Mouse (Mus musculus) megakaryocyte, embryonic 14.5 days (primary cell): Measurements from ENCODE around the gene Tshz3. TPM values are rescaled to one million over a fixed set of nuclear protein-coding genes. Genes with fewer than 3 reads are reported as not detected.
A peak's percentile ranks its signal among the peaks of the same experiment; 100 is the strongest.

Experiments used
- H3K27me3 ChIP-seq: replicated peaks from 2 replicates; pipeline ENCODE3; 2012; ENCODE audit warnings: inconsistent platforms
- H3K36me3 ChIP-seq: replicated peaks from 2 replicates; pipeline ENCODE3; 2012; ENCODE audit warnings: low read length, inconsistent platforms, mixed read lengths
- H3K4me1 ChIP-seq: 2 replicates; pipeline ENCODE4 v1.6.1; 2012; ENCODE audit warnings: inconsistent platforms
- H3K4me3 ChIP-seq: replicated peaks from 2 replicates; pipeline ENCODE3; 2012; ENCODE audit warnings: moderate library complexity, mild to moderate bottlenecking, inconsistent platforms
- H3K9me3 ChIP-seq: 2 replicates; pipeline ENCODE4 v1.6.1; 2012; ENCODE audit warnings: inconsistent platforms
- FLI1 ChIP-seq: IDR thresholded peaks from 2 replicates; pipeline ENCODE4 v1.6.1; 2012; ENCODE audit warnings: low read length, inconsistent platforms, mixed read lengths
- GATA1 ChIP-seq: IDR thresholded peaks from 3 replicates; pipeline ENCODE4 v1.6.1; 2012; ENCODE audit warnings: mixed read lengths, low read length, inconsistent platforms, borderline replicate concordance
- polyA plus RNA-seq: library from polyadenylated mRNA; stranded (reverse); fragments of >175 nt; gene quantifications from 2 replicates; pipeline ENCODE4 v1.2.3, GENCODE M21; 2012; ENCODE audit warnings: low replicate concordance; ENCODE audit not compliant: insufficient read depth

The Tshz3 gene
- polyA plus RNA-seq: not detected in 2 replicates

DNA sequence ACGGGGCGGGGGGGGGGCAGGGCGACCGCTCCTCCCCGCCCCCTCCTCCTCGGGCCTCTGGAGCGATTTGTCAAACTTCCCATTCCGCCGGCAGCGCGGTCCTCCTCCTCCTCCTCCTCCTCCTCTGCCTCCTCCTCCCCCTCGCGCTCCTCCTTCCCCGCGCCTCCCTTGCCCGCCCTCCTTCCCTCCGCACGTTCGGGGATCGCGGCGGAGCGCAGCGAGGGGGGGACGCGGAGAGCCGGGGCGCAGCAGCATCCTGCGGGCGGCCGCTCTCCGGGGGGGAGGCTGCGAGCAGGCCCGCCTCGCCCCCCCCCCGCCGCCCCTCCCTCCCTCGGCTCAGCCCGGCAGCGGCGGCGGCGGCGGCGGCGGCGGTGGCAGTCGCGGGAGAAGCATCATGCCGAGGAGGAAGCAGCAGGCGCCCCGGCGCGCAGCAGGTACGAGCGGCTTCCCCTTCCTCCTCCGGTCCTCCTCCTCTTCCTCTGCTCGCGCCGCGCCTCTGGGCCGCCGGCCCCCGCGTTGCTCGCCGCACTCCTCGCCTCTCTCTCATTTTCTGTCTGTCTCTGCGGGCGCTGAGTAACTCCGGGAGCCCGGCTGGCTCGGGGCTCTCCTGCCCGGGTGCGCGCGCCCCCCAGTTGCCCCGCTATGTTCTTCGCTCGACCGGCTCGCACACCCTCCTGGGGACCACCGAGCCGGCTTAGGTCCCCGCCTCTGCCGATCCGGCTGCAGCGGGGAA, at the start of gene Tshz3:
Gene Tshz3, plus strand, starts transcription at position 263 of the 733 bp plus-strand sequence.
- H3K4me3 ChIP-seq: peak within 1 kb of the TSS; percentile 91
- no peaks in the 10 kb centered on the region for H3K36me3 ChIP-seq
- H3K27me3 ChIP-seq: peaks cover 75% of the 10 kb centered on the region
- H3K4me1 ChIP-seq: peaks cover 35% of the 10 kb centered on the region
- no peak for TF ChIP-seq GATA1
- no peak for TF ChIP-seq FLI1
- peaks cover 5% of the 10 kb centered on the region; the same call in 1 of the 2 replicates for H3K9me3 ChIP-seq

DNA sequence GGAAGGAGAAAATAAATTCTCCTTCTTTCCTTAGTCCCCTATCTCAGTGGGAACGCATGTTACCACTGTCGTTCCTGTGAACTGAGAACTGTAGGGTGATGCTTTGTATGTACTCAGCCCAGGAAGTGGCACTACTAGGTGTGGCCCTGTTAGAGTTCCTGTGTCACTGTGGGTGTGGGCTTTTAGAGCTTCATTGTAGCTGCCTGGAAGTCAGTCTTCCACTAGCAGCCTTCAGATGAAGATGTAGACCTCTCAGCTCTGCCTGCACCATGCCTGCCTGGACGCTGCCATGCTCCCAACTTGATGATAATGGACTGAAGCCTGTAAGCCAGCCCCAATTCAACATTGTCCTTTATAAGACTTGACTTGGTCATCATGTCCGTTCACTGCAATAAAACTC, 42.0 kb upstream of the Tshz3 start:
- TF ChIP-seq FLI1 (no peak), GATA1 (no peak)
- peaks cover 32% of the 10 kb centered on the region for H3K9me3 ChIP-seq
- no peak overlapping the region for H3K4me3 ChIP-seq

DNA sequence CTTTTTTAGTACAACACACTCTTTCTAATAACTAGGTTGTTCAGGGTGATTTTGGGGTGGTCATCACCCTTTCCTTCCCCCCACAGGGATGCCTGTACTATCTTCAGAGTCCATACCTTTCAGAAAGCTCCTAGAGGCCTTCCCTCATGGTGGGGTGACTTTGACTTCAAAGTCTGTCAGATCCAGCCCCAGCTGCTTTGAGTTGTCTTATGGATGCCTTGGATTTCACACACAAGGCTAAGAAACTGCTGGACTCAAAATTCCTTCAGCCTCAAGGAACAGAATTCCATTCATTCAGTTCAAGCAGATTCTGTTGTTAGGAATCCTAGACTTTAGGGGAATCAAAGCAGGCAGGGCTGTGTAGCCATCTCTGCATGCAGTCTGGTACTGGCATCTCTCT, 41.5 kb upstream of the Tshz3 start:
- peaks cover 27% of the 10 kb centered on the region for H3K9me3 ChIP-seq
- TF ChIP-seq GATA1: no peak
- TF ChIP-seq FLI1: no peak
- H3K36me3 ChIP-seq: no peaks in the 10 kb centered on the region
- H3K4me3 ChIP-seq: no peak overlapping the region
- no peaks in the 10 kb centered on the region for H3K27me3 ChIP-seq
- no peaks in the 10 kb centered on the region for H3K4me1 ChIP-seq

More for the DNA sequence above, 42.0 kb upstream of the Tshz3 start:
- Histone ChIP-seq H3K27me3 (no peaks in the 10 kb centered on the region), H3K4me1 (no peaks in the 10 kb centered on the region), H3K36me3 (no peaks in the 10 kb centered on the region)

DNA sequence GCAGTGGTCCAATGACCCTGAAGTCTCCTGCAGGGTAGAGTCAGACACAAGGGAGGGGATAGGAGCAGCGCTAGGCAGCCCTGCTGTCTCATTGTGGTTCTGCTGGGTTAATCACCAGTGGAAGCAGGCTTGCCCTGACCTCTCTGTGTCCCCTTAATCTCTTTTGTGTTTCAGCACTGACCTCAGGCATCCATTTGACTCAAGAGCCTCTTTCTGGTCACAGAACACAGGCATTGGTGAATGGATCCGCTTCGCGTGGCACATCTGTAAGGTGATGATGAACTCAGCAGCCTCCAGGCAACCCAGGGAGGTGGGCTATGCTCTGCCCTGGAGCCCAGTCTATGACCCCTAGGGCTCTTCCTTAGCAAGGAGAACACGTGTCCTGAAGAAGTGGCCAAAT, 39.6 kb upstream of the Tshz3 start:
- Histone ChIP-seq H3K27me3 (no peaks in the 10 kb centered on the region), H3K4me1 (no peaks in the 10 kb centered on the region), H3K4me3 (no peak overlapping the region), H3K9me3 (peaks cover 14% of the 10 kb centered on the region; the same call in 1 of the 2 replicates), H3K36me3 (no peaks in the 10 kb centered on the region)
- TF ChIP-seq FLI1: no peak
- no peak for TF ChIP-seq GATA1

DNA sequence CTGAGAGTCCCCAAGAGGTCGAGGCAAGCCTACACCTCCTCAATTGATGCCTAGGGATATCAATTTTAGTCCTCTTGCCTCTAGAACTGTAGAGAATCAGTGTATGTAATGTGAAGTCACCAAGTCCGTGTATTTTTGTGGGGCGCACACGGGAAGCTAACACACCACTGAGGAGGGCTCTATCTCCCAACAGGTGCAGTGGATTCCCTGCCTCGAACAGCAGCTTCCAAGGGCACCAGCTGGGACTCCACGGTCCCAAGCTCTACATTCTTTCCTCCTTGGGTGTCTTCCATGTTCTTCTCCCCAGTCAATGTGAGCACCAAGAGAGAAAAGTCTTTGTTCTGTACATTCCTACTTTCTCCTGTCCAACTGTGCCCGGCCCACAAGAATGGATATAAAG, 38.7 kb upstream of the Tshz3 start:
- TF ChIP-seq FLI1 (no peak), GATA1 (no peak)
- H3K4me1 ChIP-seq: no peaks in the 10 kb centered on the region
- no peaks in the 10 kb centered on the region for H3K27me3 ChIP-seq
- peaks cover 6% of the 10 kb centered on the region; the same call in 1 of the 2 replicates for H3K9me3 ChIP-seq
- H3K4me3 ChIP-seq: no peak overlapping the region
- H3K36me3 ChIP-seq: no peaks in the 10 kb centered on the region

DNA sequence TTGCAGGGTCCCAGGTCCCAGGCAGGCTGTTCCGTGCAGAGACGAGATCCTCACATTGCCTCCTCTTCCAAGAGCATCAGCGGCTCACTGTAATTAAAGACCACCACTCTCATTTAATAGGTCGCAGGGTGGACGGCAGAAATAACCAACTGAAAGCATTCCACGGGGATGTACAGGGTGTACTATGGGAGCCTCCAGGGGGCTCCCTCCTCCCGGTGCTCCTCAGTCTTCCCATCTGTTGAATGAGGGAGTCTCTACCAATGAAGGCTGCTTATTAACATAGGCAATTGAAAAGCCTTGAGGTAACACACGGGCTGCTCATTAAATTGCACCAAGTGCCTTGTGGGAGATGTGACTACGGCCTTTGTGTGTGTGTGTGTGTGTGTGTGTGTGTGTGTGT, 37.3 kb upstream of the Tshz3 start:
- Histone ChIP-seq H3K36me3 (no peaks in the 10 kb centered on the region), H3K4me1 (no peaks in the 10 kb centered on the region), H3K9me3 (peaks cover 4% of the 10 kb centered on the region; the same call in 1 of the 2 replicates), H3K4me3 (no peak overlapping the region), H3K27me3 (no peaks in the 10 kb centered on the region)
- no peak for TF ChIP-seq GATA1
- TF ChIP-seq FLI1: no peak

DNA sequence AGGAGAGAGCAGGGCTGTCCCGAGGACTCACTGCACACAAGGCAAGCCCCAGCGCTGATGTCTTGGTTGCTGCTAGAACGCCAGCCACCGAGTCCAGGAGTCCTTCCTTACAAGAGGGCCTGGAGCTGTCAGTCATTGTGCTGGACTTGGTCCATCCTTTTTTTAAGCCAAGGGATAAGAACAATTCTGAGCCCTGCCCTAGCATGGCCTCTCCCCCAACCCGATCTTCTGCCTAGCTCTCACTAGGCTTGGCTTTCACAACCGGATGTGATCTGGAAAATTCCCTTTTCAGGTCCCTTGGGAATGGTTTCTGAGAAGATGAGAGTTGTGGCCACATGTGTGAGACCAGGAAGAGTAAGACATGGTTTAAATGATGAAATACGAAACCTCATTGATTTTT, 34.5 kb upstream of the Tshz3 start:
- no peak overlapping the region for H3K4me3 ChIP-seq
- H3K27me3 ChIP-seq: no peaks in the 10 kb centered on the region
- H3K36me3 ChIP-seq: no peaks in the 10 kb centered on the region
- no peaks in the 10 kb centered on the region for H3K4me1 ChIP-seq
- peaks cover 1% of the 10 kb centered on the region; the same call in 1 of the 2 replicates for H3K9me3 ChIP-seq
- no peak for TF ChIP-seq GATA1
- TF ChIP-seq FLI1: no peak

DNA sequence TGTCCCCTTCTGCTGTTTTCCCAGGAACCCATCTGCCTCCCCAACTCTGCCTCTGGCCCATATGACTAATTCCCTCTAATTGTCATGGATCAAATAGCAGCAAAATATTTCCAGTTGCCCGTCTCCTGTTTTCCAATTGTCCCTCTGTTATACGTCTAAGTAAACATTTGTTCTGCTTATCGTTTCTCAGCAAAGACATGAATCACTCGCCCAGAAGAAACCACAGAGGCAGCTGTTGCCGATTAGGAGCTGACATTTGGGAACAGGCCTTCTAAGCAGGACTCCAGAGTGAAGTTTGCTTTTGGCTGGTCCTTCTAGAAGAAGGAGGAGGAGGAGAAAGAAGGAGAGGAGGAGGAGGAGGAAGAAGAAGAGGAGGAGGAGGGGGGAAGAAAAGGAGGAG, 30.2 kb upstream of the Tshz3 start:
- no peak overlapping the region for H3K4me3 ChIP-seq
- H3K4me1 ChIP-seq: no peaks in the 10 kb centered on the region

DNA sequence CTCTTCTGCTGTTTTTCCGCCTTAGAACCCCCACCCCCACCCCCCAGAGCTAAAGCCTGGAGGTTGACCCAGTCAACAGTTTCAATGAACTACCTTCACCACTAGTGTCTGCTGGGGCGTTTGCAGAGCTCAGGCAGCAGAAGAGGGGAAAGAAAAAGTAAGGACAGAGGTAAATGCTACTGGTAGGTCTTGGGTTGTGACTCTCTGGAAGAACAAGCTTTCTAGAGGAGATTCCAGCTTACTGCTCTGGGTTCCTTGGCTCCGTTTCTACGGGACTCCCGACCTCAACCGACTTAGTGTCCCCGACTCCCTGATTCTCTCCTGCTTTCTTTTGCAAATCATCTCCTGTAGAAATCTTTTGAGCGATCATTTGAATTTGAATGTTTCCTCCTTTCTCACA, 19.9 kb upstream of the Tshz3 start:
- H3K4me1 ChIP-seq: no peaks in the 10 kb centered on the region
- no peak overlapping the region for H3K4me3 ChIP-seq
- H3K9me3 ChIP-seq: 0 out of 2 replicates have a peak, but pooled peaks cover under 1% of the 10 kb centered on the region
- H3K36me3 ChIP-seq: no peaks in the 10 kb centered on the region
- TF ChIP-seq FLI1 (no peak), GATA1 (no peak)
- peaks cover 15% of the 10 kb centered on the region for H3K27me3 ChIP-seq

More for the DNA sequence above, 30.2 kb upstream of the Tshz3 start:
- no peaks in the 10 kb centered on the region for H3K36me3 ChIP-seq
- H3K27me3 ChIP-seq: no peaks in the 10 kb centered on the region
- TF ChIP-seq GATA1 (no peak), FLI1 (no peak)
- H3K9me3 ChIP-seq: peaks cover 15% of the 10 kb centered on the region

DNA sequence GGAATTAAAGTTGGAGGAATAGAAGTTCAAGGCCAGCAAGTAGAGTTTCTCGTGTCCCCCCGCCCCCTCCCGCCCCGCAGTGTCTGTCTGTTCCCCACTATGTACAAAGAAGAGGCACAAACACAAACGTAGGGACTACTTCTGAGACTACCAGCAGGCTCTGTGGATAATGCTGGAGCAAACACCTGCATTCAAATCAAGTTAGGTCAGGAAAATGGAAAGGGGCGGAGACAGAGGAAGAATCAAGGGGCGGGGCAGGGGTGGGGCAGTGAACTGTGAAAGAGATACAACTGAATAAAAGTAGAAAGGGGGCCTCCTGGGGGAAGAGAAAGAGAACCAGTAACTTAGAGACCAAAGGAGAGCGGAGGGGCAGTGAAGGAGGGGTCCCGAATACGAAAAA, 19.4 kb upstream of the Tshz3 start:
- TF ChIP-seq FLI1 (no peak), GATA1 (no peak)
- H3K4me3 ChIP-seq: no peak overlapping the region
- peaks cover 15% of the 10 kb centered on the region for H3K27me3 ChIP-seq
- no peaks in the 10 kb centered on the region for H3K4me1 ChIP-seq
- no peaks in the 10 kb centered on the region for H3K36me3 ChIP-seq
- no peaks in the 10 kb centered on the region for H3K9me3 ChIP-seq
